Mouse (Mus musculus) C3H10T1/2 (cell line): ENCODE measurements around the gene Cadm2. TPM values are rescaled to one million over a fixed set of nuclear protein-coding genes. Genes with fewer than 3 reads are reported as not detected.

Experiments used
- polyA plus RNA-seq, 2 experiments: library from polyadenylated mRNA; unstranded; fragments of >200 nt; fragmentation: generic; extraction: Trizol; gene quantifications; one replicate each; pipeline ENCODE4 v1.2.1; 2012; ENCODE audit warnings: missing spikeins in 2 of 2

Gene Cadm2
- not detected for polyA plus RNA-seq

DNA sequence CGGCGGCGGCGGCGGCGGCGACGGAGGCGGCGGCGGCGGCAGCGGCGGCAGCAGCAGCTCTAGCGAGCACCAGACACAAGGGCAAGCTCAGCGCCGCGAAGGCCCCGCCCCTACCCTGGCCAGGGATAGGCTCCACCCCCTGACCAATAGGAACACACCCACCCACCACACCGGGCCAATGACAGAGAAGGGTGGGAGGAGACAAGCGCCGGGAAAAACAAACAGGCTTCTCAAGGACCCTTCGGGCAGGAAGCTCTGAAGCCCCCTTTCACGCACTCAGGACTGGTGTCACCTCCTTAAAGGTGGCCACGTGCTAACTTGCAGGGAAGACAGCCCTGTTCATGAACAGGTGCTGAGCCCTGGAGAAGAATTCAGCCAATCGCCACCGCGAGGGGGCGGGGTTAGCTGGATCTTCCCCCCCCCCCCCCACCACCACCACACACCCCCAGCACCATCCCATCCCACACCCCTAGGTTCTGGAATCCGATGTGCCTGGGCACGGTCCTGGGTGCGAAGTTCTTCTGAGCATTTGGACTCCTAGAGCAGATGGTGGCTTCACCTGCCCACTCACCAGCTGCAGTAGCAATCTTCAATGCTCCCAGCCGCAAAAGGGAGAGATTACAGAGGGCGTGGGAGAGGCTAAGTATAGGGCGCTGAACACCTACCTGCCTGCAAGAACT is at the start of gene Cadm2:
Gene Cadm2, minus strand, starts transcription at position 83 of the 680 bp plus-strand sequence.

